Mouse (Mus musculus) CD4-positive naive resting alpha-beta T cell, adult 57 days (primary cell): Measurements from ENCODE around the gene Bicra. TPM values are rescaled to one million over a fixed set of nuclear protein-coding genes. Genes with fewer than 3 reads are reported as not detected.

Source experiments
- total RNA-seq: library from RNA; stranded (reverse); gene quantifications from one replicate; pipeline ENCODE4 v1.2.4, GENCODE M21; 2023

Gene Bicra
- 63.8 TPM for total RNA-seq

DNA sequence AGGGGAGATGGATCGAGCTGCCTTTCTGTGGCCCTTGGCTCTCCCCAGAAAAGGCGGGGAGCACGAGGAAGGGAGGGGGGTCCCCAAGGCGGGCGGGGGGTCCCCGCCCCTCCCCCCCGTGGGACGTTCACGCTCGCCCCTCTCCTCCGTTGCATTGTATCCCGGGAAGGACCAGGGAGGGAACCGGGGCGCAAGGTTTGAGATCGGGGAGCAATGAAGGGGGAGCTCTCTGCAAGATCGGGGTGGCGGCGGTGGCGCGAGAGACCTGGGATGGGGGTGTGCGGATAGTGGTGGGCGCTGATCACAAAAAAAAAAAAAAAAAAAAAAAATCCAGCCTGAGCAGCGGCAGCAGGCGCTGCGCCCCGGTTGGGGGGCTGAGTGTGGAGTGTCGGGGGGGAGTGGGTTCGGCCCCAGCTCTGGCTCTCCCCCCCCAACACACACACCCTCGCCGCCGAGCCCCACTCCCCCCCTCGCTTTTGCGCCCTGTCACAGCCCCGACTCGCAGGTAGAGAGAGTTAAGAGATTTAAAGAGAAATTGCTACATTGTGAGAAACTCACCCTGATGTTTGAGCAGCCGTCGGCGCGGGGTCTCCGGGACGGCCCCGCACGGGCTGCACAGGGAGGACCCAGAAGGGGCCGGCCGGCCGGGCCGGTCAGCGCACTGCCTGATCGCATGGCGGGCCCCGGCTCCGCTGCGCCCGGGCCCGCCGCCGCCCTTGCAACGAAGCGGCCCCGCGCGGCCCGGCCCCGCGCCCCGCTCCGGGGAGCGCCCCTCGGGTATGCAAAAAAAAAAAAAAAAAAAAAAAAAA, at the start of gene Bicra:
Bicra (minus strand) TSS at position 584 of the 809 bp plus-strand sequence.

DNA sequence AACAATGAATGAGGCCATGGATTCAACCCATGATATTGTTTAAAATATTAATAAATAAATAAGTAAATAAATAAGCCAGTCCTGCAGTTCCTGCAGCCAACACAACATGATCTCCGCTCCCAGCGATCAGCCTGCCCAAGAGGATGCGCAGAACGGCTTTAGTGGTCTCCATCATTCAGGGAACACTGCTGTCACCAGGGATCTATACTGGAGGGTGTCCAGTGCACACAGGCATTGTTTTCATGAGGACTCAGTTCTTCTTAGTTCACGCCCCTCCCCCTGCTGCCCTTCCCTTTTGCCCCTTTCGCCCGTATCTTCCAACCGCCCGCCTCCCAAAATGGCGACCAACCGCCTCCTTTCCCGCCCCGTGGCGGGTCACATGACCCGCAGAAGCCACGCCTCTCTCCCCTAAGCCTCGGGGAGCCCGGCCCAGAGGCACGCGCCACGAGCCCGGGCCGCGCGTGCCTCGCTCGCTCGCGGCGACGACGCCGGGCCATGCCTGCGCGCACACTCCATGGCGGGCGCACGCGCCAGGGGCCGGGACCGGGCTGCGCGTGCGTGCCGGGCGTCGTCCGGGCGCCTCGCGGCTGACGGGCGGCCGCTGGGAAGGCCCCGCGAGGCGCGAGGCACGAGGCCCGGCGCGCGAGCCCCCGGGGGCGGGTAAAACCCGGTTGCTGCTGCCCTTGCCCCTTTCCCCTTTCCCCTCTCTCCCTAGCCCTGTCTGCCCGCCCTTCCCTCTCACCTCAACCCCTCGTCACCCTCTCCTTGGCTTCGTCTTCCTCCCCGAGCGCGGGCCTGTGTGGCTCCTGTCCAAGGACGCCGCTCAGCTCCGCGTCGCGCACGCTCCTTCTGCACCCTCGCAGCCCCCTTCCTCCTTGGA, 13.7 kb upstream of the Bicra start, which contains the start of gene Zfp541:
Zfp541 (plus strand) TSS at position 596 of the 880 bp plus-strand sequence.

DNA sequence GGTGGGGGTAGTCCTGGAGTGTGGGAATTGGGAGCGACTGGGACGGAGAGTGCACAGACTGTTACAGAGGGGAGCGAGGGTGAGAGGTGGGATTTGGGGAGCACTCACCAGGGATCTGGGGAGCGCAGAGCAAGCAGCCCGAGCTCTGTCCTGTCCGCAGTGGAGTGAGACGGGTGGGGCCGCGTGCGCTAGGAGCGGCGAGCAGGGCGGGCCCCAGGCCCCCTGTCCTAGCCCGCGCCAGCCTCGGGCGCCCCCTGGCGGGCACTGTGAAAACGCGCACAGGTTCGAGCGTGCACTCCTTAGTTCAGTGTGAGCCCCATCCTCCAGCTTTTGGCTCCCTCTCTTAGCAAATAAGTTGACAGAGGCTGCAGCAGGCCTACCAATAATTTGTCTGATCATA, 80.4 kb downstream of the Bicra start, which contains the start of gene Ehd2:
Ehd2 (minus strand) TSS at position 256 of the 400 bp plus-strand sequence.

DNA sequence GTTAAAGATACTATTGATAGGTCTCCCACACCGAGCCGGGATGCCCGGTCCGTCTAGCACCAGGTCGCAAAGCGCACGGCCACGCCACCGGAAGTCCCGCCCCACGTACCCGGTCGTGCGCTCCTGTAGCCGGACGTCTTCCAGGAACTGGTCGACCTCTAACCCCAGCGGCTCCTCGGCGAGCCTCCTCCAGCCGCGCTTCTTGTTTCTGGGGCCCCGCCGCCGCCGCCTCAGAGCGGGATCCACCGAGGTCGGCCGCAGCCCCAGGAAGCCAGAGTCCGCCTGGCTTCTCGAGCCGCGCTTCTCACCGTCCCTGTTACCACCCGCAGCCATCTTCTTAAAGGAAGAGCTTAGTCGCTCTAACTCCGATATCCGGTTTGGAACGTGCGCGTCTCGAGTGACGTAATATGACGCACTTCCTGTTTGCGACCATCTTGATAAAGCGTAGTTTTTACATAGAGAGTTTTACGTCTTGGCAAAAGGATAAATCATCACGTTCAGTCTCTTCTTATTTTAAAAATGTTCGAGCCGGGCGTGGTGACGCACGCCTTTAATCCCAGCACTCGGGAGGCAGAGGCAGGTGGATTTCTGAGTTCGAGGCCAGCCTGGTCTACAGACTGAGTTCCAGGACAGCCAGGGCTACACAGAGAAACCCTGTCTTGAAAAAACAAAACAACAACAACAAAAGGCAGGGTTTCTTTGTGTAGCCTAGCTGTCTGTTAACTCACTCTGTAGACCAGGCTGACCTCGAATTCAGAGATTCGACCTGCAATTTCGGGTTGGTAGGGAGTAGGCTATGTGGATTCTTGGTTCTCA, 101.8 kb downstream of the Bicra start, which contains the start of gene Nop53:
Nop53 (minus strand) TSS at position 354 of the 816 bp plus-strand sequence.

DNA sequence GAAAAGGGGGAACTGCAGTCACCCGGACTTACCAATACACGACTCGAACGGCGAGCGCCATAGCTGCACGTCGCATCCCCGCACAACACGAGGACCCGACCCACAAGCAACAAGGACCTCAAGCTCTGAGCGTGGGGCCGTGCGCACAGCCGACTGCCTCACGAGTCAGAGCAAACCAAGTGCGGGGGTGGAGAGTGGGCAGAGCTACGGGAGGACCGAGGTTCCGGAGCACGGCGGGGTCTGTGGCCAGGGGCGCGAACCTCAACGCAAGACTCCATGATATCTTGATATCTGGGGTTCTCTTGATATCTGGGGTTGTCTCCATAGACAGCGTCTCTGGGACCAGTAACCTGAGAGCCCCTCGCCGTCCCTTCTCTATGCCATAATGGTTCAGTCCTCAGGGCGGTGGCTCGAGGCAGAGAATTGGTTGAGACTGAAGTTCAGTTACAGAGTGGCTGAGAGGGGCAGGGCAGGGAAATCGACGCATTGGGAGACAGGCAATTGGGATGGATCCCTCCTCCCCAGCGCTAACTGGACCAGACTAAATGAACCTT, 125.4 kb downstream of the Bicra start, which contains the start of gene Selenow:
Selenow (minus strand) TSS at position 183 of the 554 bp plus-strand sequence.

Other genes starting within 250 kb of the Bicra start
- not detected for gene Obox6, start 208.2 kb downstream of the Bicra start, total RNA-seq
- gene Crx, start 168.0 kb downstream of the Bicra start, total RNA-seq: not detected
- gene Crxos, start 165.3 kb downstream of the Bicra start, total RNA-seq: not detected
- 217 TPM for gene Selenow, start 125.5 kb downstream of the Bicra start, total RNA-seq
- gene Nop53, start 101.8 kb downstream of the Bicra start, total RNA-seq: 480 TPM
- 1.7 TPM for gene Ehd2, start 80.4 kb downstream of the Bicra start, total RNA-seq
- 0.18 TPM for gene Zfp541, start 13.9 kb upstream of the Bicra start, total RNA-seq
- 226 TPM for gene Napa, start 50.5 kb upstream of the Bicra start, total RNA-seq
- gene Kptn, start 72.0 kb upstream of the Bicra start, total RNA-seq: 35.3 TPM
- 0.21 TPM for gene Slc8a2, start 81.9 kb upstream of the Bicra start, total RNA-seq
- 52.4 TPM for gene Meis3, start 127.2 kb upstream of the Bicra start, total RNA-seq
- 29.4 TPM for gene Dhx34, start 174.1 kb upstream of the Bicra start, total RNA-seq
- gene C5ar2, start 196.2 kb upstream of the Bicra start, total RNA-seq: 0.21 TPM
- gene C5ar1, start 211.6 kb upstream of the Bicra start, total RNA-seq: 0.38 TPM
- 37.6 TPM for gene Inafm1, start 225.7 kb upstream of the Bicra start, total RNA-seq
- gene Ccdc9, start 238.9 kb upstream of the Bicra start, total RNA-seq: 347 TPM